Mouse (Mus musculus) MEL (cell line): ENCODE measurements around the gene Mbnl1.

Experiments used
- CHD1 ChIP-seq: IDR thresholded peaks from 2 replicates; pipeline ENCODE4 v1.6.1; 2012; ENCODE audit warnings: low read depth, mild to moderate bottlenecking, inconsistent platforms, low read length, improper control_type of control experiment
- E2F4 ChIP-seq: IDR thresholded peaks from 2 replicates; pipeline ENCODE4 v1.6.1; 2011; ENCODE audit warnings: low read depth, low read length, improper control_type of control experiment, borderline replicate concordance
- ELF1 ChIP-seq: IDR thresholded peaks from 2 replicates; pipeline ENCODE4 v1.6.1; 2014; ENCODE audit warnings: low read depth, mild to moderate bottlenecking, inconsistent platforms, low read length, improper control_type of control experiment, moderate library complexity
- EP300 ChIP-seq, 2 experiments: IDR thresholded peaks; 2 replicates each; pipeline ENCODE4 v1.6.1; 2011; ENCODE audit warnings: improper control_type of control experiment in 2 of 2, low read length in 2 of 2, low read depth in 1 of 2, mild to moderate bottlenecking in 1 of 2
- KAT2A ChIP-seq: conservative IDR thresholded peaks from 2 replicates; pipeline ENCODE4 v1.6.1; 2012; ENCODE audit warnings: low read depth, low read length, improper control_type of control experiment, inconsistent platforms
- NELFE ChIP-seq: IDR thresholded peaks from 2 replicates; pipeline ENCODE4 v1.6.1; 2011; ENCODE audit warnings: low read depth, low read length, improper control_type of control experiment
- POLR2A ChIP-seq, 2 experiments: IDR thresholded peaks; 2 replicates each; pipeline ENCODE4 v1.6.1; 2011 to 2012; ENCODE audit warnings: low read length in 2 of 2, mild to moderate bottlenecking in 2 of 2, control low read depth in 1 of 2, improper control_type of control experiment in 1 of 2, low read depth in 1 of 2, moderate library complexity in 1 of 2; ENCODE audit not compliant: control insufficient read depth in 1 of 2, insufficient read depth in 1 of 2, poor library complexity in 1 of 2
- RAD21 ChIP-seq: IDR thresholded peaks from 2 replicates; pipeline ENCODE4 v1.6.1; 2011; ENCODE audit warnings: mild to moderate bottlenecking, low read depth, low read length, improper control_type of control experiment
- UBTF ChIP-seq: IDR thresholded peaks from 2 replicates; pipeline ENCODE4 v1.6.1; 2012; ENCODE audit warnings: low read depth, mild to moderate bottlenecking, inconsistent platforms, low read length, improper control_type of control experiment, moderate library complexity, borderline replicate concordance; ENCODE audit not compliant: insufficient read depth
- ZNF384 ChIP-seq: IDR thresholded peaks from 2 replicates; pipeline ENCODE4 v1.6.1; 2012; ENCODE audit warnings: low read depth, mild to moderate bottlenecking, inconsistent platforms, low read length, improper control_type of control experiment

- TF ChIP-seq E2F4 (no peak), ELF1 (no peak), EP300 (IDR thresholded peaks at IDR 0.05; ENCODE audit: low read depth in 1 of 2, low read length in 2 of 2) (no peak), KAT2A (no peak), RAD21 (no peak), ZNF384 (no peak), NELFE (no peak), POLR2A (IDR thresholded peaks at IDR 0.05; ENCODE audit: control insufficient read depth in 1 of 2, insufficient read depth in 1 of 2, low read depth in 1 of 2, low read length in 2 of 2, poor library complexity in 1 of 2) (no peak), UBTF (no peak), CHD1 (no peak)
Measured at GRCm38 (mm10) chr3:60531826-60532225, 59.2 kb downstream of the Mbnl1 start.
